Mouse (Mus musculus) neural tube, embryonic 11.5 days (tissue): Measurements from ENCODE around the gene Rsf1. TPM values are rescaled to one million over a fixed set of nuclear protein-coding genes. Genes with fewer than 3 reads are reported as not detected.

Experiments used
- ATAC-seq: fragments of 200-750 bp; cut with Nextera tagmentation; 2 replicates; pipeline ENCODE4 v1.8.0; 2017; ENCODE audit warnings: moderate number of reproducible peaks, mild to moderate bottlenecking, moderate TSS enrichment, moderate library complexity; ENCODE audit not compliant: insufficient read depth, low FRiP score, low TSS enrichment
- DNase-seq: peaks from one replicate; pipeline ENCODE4 v3.0.0-alpha.2; 2015; ENCODE audit warnings: low spot score
- H3K27ac ChIP-seq: fragments of 300-500 bp; sonication (generic); 2 replicates; pipeline ENCODE4 v1.5.1; 2014; ENCODE audit warnings: low read depth, mild to moderate bottlenecking, low read length
- H3K27me3 ChIP-seq: fragments of 300-500 bp; sonication (generic); 2 replicates; pipeline ENCODE4 v1.6.1; 2014; ENCODE audit warnings: mild to moderate bottlenecking, low read length, mixed read lengths; ENCODE audit not compliant: control insufficient read depth, insufficient read depth
- H3K36me3 ChIP-seq: fragments of 300-500 bp; sonication (generic); 2 replicates; pipeline ENCODE4 v1.6.1; 2014; ENCODE audit warnings: mild to moderate bottlenecking, low read length, moderate library complexity, mixed read lengths; ENCODE audit not compliant: control insufficient read depth, insufficient read depth
- H3K4me1 ChIP-seq: fragments of 300-500 bp; sonication (generic); 2 replicates; pipeline ENCODE4 v1.6.1; 2014; ENCODE audit warnings: low read length, mixed read lengths; ENCODE audit not compliant: control insufficient read depth, insufficient read depth
- H3K4me2 ChIP-seq: fragments of 300-500 bp; sonication (generic); 2 replicates; pipeline ENCODE4 v1.6.1; 2014; ENCODE audit warnings: low read depth, mild to moderate bottlenecking, moderate library complexity
- H3K4me3 ChIP-seq: fragments of 300-500 bp; sonication (generic); 2 replicates; pipeline ENCODE4 v1.5.1; 2014; ENCODE audit warnings: low read depth, low read length
- H3K9ac ChIP-seq: fragments of 300-500 bp; sonication (generic); 2 replicates; pipeline ENCODE4 v1.6.1; 2014; ENCODE audit warnings: mild to moderate bottlenecking, low read length
- H3K9me3 ChIP-seq: fragments of 300-500 bp; sonication (generic); 2 replicates; pipeline ENCODE4 v1.6.1; 2016; ENCODE audit warnings: low read length; ENCODE audit not compliant: control insufficient read depth
- WGBS: fragments of 180-500 bp; shearing (Covaris S2); extraction: QIAGEN DNeasy Blood & Tissue Kit; methylation state at CpG from one replicate; pipeline ENCODE4 v1.1.7; 2014; 5-methylcytosine and 5-hydroxymethylcytosine counted together
- polyA plus RNA-seq: library from polyadenylated mRNA; unstranded; fragments of >200 nt; fragmentation: Nextera tagmentation; extraction: Ambion mirVana; gene quantifications from 2 replicates; pipeline ENCODE4 v1.2.1, GENCODE M21; 2014

The Rsf1 gene
- polyA plus RNA-seq, 1 experiment from 2014 or later: 21.8 TPM

GRCm38 (mm10) chr7:97701106-97701505 is 121.4 kb downstream of the Rsf1 start:
- H3K4me3 ChIP-seq: no peak overlapping the region
- WGBS: 87% methylated on average over 6 of the region's 6 CpGs
- H3K9ac ChIP-seq: no peak overlapping the region
- no peaks in the 10 kb centered on the region for H3K4me1 ChIP-seq
- no peak overlapping the region for H3K4me2 ChIP-seq
- no peak overlapping the region for H3K27ac ChIP-seq
- ATAC-seq (no peak), DNase-seq (no peak)
- H3K27me3 ChIP-seq: no peaks in the 10 kb centered on the region
- no peaks in the 10 kb centered on the region for H3K9me3 ChIP-seq
- no peaks in the 10 kb centered on the region for H3K36me3 ChIP-seq

GRCm38 (mm10) chr7:97707123-97707522 is 127.4 kb downstream of the Rsf1 start:
- Histone ChIP-seq H3K4me1 (no peaks in the 10 kb centered on the region), H3K27me3 (no peaks in the 10 kb centered on the region), H3K9me3 (no peaks in the 10 kb centered on the region), H3K4me3 (no peak overlapping the region), H3K27ac (no peak overlapping the region), H3K9ac (no peak overlapping the region), H3K4me2 (no peak overlapping the region), H3K36me3 (no peaks in the 10 kb centered on the region)
- WGBS: 92% methylated on average over 4 of the region's 4 CpGs
- no peak for DNase-seq
- ATAC-seq: no peak

- Histone ChIP-seq H3K4me2 (no peak overlapping the region), H3K4me1 (no peaks in the 10 kb centered on the region), H3K27ac (no peak overlapping the region), H3K36me3 (no peaks in the 10 kb centered on the region), H3K9ac (no peak overlapping the region), H3K4me3 (no peak overlapping the region), H3K9me3 (no peaks in the 10 kb centered on the region), H3K27me3 (no peaks in the 10 kb centered on the region)
- 90% methylated on average over 5 of the region's 5 CpGs for WGBS
- ATAC-seq (no peak), DNase-seq (no peak)
Observed at GRCm38 (mm10) chr7:97707809-97708208, 128.1 kb downstream of the Rsf1 start.

GRCm38 (mm10) chr7:97709204-97709603 is 129.5 kb downstream of the Rsf1 start:
- Histone ChIP-seq H3K36me3 (peaks cover 5% of the 10 kb centered on the region), H3K9me3 (no peaks in the 10 kb centered on the region), H3K9ac (no peak overlapping the region), H3K4me3 (no peak overlapping the region), H3K27ac (no peak overlapping the region), H3K4me1 (no peaks in the 10 kb centered on the region), H3K4me2 (no peak overlapping the region), H3K27me3 (no peaks in the 10 kb centered on the region)
- DNase-seq (no peak), ATAC-seq (no peak)
- 75% methylated on average over 3 of the region's 3 CpGs for WGBS

- Histone ChIP-seq H3K9ac (no peak overlapping the region), H3K4me1 (no peaks in the 10 kb centered on the region), H3K27ac (no peak overlapping the region), H3K9me3 (no peaks in the 10 kb centered on the region), H3K27me3 (no peaks in the 10 kb centered on the region), H3K4me2 (no peak overlapping the region), H3K4me3 (no peak overlapping the region), H3K36me3 (peaks cover 14% of the 10 kb centered on the region)
- DNase-seq (no peak), ATAC-seq (no peak)
- 94% methylated on average over 5 of the region's 5 CpGs for WGBS
Observed at GRCm38 (mm10) chr7:97714651-97715050, 135.0 kb downstream of the Rsf1 start.

- Histone ChIP-seq H3K9me3 (no peaks in the 10 kb centered on the region), H3K36me3 (peaks cover 14% of the 10 kb centered on the region), H3K4me1 (no peaks in the 10 kb centered on the region), H3K4me2 (no peak overlapping the region), H3K27me3 (no peaks in the 10 kb centered on the region), H3K4me3 (no peak overlapping the region), H3K9ac (no peak overlapping the region), H3K27ac (no peak overlapping the region)
- DNase-seq (no peak), ATAC-seq (no peak)
- WGBS: 86% methylated on average over 1 of the region's 1 CpGs
Observed at GRCm38 (mm10) chr7:97717326-97717725, 137.6 kb downstream of the Rsf1 start.

- WGBS: 65% methylated on average over 5 of the region's 5 CpGs
- Histone ChIP-seq H3K9me3 (no peaks in the 10 kb centered on the region), H3K27ac (no peak overlapping the region), H3K27me3 (no peaks in the 10 kb centered on the region), H3K4me3 (no peak overlapping the region), H3K4me1 (no peaks in the 10 kb centered on the region), H3K4me2 (no peak overlapping the region), H3K9ac (no peak overlapping the region), H3K36me3 (peaks cover 11% of the 10 kb centered on the region)
- ATAC-seq (no peak), DNase-seq (no peak)
Observed at GRCm38 (mm10) chr7:97719078-97719477, 139.4 kb downstream of the Rsf1 start.

GRCm38 (mm10) chr7:97720109-97720508 is 140.4 kb downstream of the Rsf1 start:
- no peak for ATAC-seq

GRCm38 (mm10) chr7:97722278-97722918 is 142.7 kb downstream of the Rsf1 start:
- Histone ChIP-seq H3K27me3 (no peaks in the 10 kb centered on the region), H3K4me1 (no peaks in the 10 kb centered on the region), H3K4me3 (no peak overlapping the region), H3K4me2 (no peak overlapping the region), H3K9ac (no peak overlapping the region), H3K9me3 (no peaks in the 10 kb centered on the region), H3K36me3 (no peaks in the 10 kb centered on the region; the same call in 1 of the 2 replicates), H3K27ac (no peak overlapping the region)
- WGBS: 92% methylated on average over 7 of the region's 7 CpGs
- ATAC-seq (no peak), DNase-seq (no peak)

More at GRCm38 (mm10) chr7:97720109-97720508, 140.4 kb downstream of the Rsf1 start:
- no peak for DNase-seq
- H3K27me3 ChIP-seq: no peaks in the 10 kb centered on the region
- 83% methylated on average over 5 of the region's 5 CpGs for WGBS
- H3K36me3 ChIP-seq: peaks cover 2% of the 10 kb centered on the region
- no peak overlapping the region for H3K4me2 ChIP-seq
- no peaks in the 10 kb centered on the region for H3K4me1 ChIP-seq
- H3K27ac ChIP-seq: no peak overlapping the region
- no peak overlapping the region for H3K9ac ChIP-seq
- H3K4me3 ChIP-seq: no peak overlapping the region
- H3K9me3 ChIP-seq: no peaks in the 10 kb centered on the region
